Mouse (Mus musculus) heart, postnatal 0 days (tissue): ENCODE measurements around the gene Hist1h2ag.

ENCODE experiments used
- CTCF ChIP-seq: IDR thresholded peaks from 2 replicates; pipeline ENCODE4 v1.5.1; 2016; ENCODE audit warnings: antibody characterized with exemption, control low read depth, low read depth
- EP300 ChIP-seq: IDR thresholded peaks from 2 replicates; pipeline ENCODE4 v1.6.1; 2016; ENCODE audit warnings: antibody characterized with exemption, low read depth

DNA sequence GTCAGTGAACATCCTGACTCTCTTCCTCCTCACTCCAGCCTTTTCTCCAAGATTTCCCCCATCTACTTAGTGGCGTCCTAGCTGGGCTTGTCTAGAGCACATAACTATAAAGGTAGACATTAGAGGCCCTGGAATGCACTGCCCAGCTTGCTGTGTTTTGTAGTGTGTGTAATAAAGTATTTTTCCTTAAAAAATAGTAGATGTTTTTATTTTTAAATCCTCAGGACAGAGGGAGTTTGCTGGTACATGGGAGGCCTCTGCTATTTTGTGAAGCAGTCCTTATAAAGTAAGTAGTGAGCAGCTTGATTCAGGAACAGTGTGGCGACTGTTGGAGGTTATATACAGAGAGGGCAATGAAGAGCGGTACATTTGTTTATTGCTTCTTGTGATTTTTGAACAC, 34.0 kb downstream of the Hist1h2ag start:
- TF ChIP-seq CTCF (no peak), EP300 (no peak)
